8 mouse cellular contexts compared by ENCODE assay signal in the genomic region with DNA sequence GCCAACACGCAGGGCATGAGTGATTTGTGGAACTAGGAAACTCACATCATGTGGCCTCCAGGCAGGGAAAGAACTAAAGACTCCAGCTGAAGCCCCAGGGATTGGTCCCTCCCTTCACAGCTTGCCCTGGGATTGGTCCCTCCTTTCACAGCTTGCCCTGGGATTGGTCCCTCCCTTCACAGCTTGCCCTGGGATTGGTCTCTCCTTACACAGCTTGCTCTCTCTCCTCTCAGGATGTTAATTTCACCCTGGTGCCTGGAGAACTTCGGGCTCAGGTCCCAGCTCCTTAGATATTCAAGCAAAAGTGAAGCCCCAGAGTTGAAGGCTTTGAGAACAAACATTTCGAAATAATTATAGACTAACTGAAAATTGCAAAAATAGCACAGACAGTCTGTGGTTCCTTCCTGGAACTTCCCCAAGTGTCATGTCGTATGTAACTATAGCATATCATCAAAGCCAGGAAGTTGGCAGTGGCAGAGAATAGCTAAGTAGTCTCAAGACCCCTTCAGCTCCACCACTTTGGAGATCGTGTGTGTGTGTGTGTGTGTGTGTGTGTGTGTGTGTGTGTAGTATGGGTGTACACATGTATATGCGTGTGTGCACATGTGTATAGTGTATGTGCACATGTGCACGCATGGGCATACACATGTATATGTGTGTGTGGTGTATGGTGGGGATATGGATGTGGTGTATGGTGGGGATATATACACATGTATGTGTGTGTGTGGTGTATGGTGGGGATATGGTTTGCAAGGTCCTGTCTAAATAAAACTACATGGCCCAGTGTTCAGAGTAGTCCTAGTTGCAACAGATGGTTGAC. TPM values are rescaled to one million over a fixed set of nuclear protein-coding genes. Genes with fewer than 3 reads are reported as not detected.
A peak's percentile ranks its signal among the peaks of the same experiment; 100 is the strongest.
DNase-seq lines count a peak whose midpoint lies in the region; ATAC-seq and TF ChIP-seq lines count a peak whose summit lies in the region.

No protein-coding gene starts in this region.

- no peak for TF ChIP-seq EP300 in CH12.LX (IDR thresholded peaks at IDR 0.05; ENCODE audit: low read length)

- DNase-seq in forebrain, embryonic 10.5 days (ENCODE audit: extremely low spot score, low spot score) = no peak
- peak; percentile 34 for DNase-seq in CH12.LX (ENCODE audit: extremely low read depth)
- DNase-seq in layer of hippocampus, adult 18-20 months (ENCODE audit: low spot score in 2 of 2) = peak; percentile 13 to 36
- DNase-seq in splenic B cell, adult 2 months (ENCODE audit: low read depth, low spot score) = peak; percentile 22
- DNase-seq in thymus, adult 2 months = no peak

- no peak for TF ChIP-seq RAD21 in CH12.LX (IDR thresholded peaks at IDR 0.05; ENCODE audit: low read depth, low read length)

- no peaks in the 10 kb centered on the region for H3K79me2 ChIP-seq in CH12.LX (replicated peaks; ENCODE audit: control insufficient read depth, extremely low read depth, insufficient read depth, poor library complexity, severe bottlenecking)

- no peaks in the 10 kb centered on the region for H3K36me3 ChIP-seq in forebrain, embryonic 13.5 days (ENCODE audit: poor library complexity, severe bottlenecking)
- H3K36me3 ChIP-seq in forebrain, embryonic 10.5 days (replicated peaks) = no peaks in the 10 kb centered on the region
- H3K36me3 ChIP-seq in CH12.LX (replicated peaks in 1 of 2; ENCODE audit: control insufficient read depth in 1 of 2, insufficient read depth in 1 of 2, low read length in 1 of 2) = no peaks in the 10 kb centered on the region
- H3K36me3 ChIP-seq in forebrain, embryonic 16.5 days (ENCODE audit: control insufficient read depth, insufficient read depth) = no peaks in the 10 kb centered on the region
- no peaks in the 10 kb centered on the region for H3K36me3 ChIP-seq in lung, embryonic 15.5 days
- H3K36me3 ChIP-seq in splenic B cell, adult 2 months (ENCODE audit: control insufficient read depth, insufficient read depth, low read length, poor library complexity, severe bottlenecking) = no peaks in the 10 kb centered on the region
- H3K36me3 ChIP-seq in thymus, adult 2 months (ENCODE audit: control insufficient read depth, insufficient read depth, low read length) = no peaks in the 10 kb centered on the region

- ATAC-seq in forebrain, embryonic 13.5 days = peak; percentile 89
- peak; percentile 93 for ATAC-seq in forebrain, embryonic 16.5 days
- ATAC-seq in lung, embryonic 15.5 days (ENCODE audit: borderline replicate concordance, extremely low read depth, low FRiP score, low TSS enrichment) = peak; percentile 74; the same call in 1 of the 2 replicates

- no peak overlapping the region for H3K9ac ChIP-seq in forebrain, embryonic 13.5 days
- no peak overlapping the region for H3K9ac ChIP-seq in CH12.LX (ENCODE audit: insufficient read depth, low read depth)
- H3K9ac ChIP-seq in forebrain, embryonic 16.5 days (replicated peaks; ENCODE audit: low read depth, low read length) = no peak overlapping the region
- no peak overlapping the region for H3K9ac ChIP-seq in lung, embryonic 15.5 days

- no peak overlapping the region for H3K4me2 ChIP-seq in forebrain, embryonic 13.5 days
- peak overlapping the region; percentile 30; the same call in 1 of the 2 replicates for H3K4me2 ChIP-seq in CH12.LX (ENCODE audit: insufficient read depth, low read depth, poor library complexity, severe bottlenecking)
- no peak overlapping the region for H3K4me2 ChIP-seq in forebrain, embryonic 16.5 days (ENCODE audit: low read length)
- no peak overlapping the region for H3K4me2 ChIP-seq in lung, embryonic 15.5 days

- no peak for TF ChIP-seq CTCF in CH12.LX (conservative IDR thresholded peaks at IDR 0.05 in 1 of 2, IDR thresholded peaks at IDR 0.05 in 1 of 2; ENCODE audit: low read depth in 2 of 2, low read length in 2 of 2)
- no peak for TF ChIP-seq CTCF in thymus, adult 2 months (IDR thresholded peaks at IDR 0.05; ENCODE audit: borderline replicate concordance, control insufficient read depth, extremely low read depth, insufficient read depth, low read length, poor library complexity)

- no peak overlapping the region for H3K4me3 ChIP-seq in forebrain, embryonic 13.5 days
- no peak overlapping the region for H3K4me3 ChIP-seq in forebrain, embryonic 10.5 days
- peak overlapping the region in 1 of 3 experiments; percentile 29 for H3K4me3 ChIP-seq in CH12.LX (replicated peaks in 1 of 3; ENCODE audit: low read depth in 2 of 3, low read length in 2 of 3, poor library complexity in 1 of 3)
- H3K4me3 ChIP-seq in forebrain, embryonic 16.5 days (replicated peaks; ENCODE audit: low read length) = no peak overlapping the region
- H3K4me3 ChIP-seq in lung, embryonic 15.5 days = no peak overlapping the region
- no peak overlapping the region for H3K4me3 ChIP-seq in thymus, adult 2 months (ENCODE audit: control insufficient read depth, insufficient read depth, low read length)

- H3K4me1 ChIP-seq in forebrain, embryonic 13.5 days = no peaks in the 10 kb centered on the region
- H3K4me1 ChIP-seq in forebrain, embryonic 10.5 days = 0 out of 2 replicates have a peak, but pooled peaks cover 4% of the 10 kb centered on the region
- peaks cover 15% of the 10 kb centered on the region in 2 experiments for H3K4me1 ChIP-seq in CH12.LX (ENCODE audit: control insufficient read depth in 1 of 2, insufficient read depth in 2 of 2)
- no peaks in the 10 kb centered on the region for H3K4me1 ChIP-seq in forebrain, embryonic 16.5 days (replicated peaks; ENCODE audit: control insufficient read depth, insufficient read depth, low read length)
- no peaks in the 10 kb centered on the region for H3K4me1 ChIP-seq in lung, embryonic 15.5 days
- H3K4me1 ChIP-seq in thymus, adult 2 months (replicated peaks; ENCODE audit: control insufficient read depth, insufficient read depth, low read length) = peaks cover 18% of the 10 kb centered on the region

- no peaks in the 10 kb centered on the region for H3K27me3 ChIP-seq in forebrain, embryonic 13.5 days
- H3K27me3 ChIP-seq in forebrain, embryonic 10.5 days (ENCODE audit: poor library complexity, severe bottlenecking) = no peaks in the 10 kb centered on the region
- peaks cover 32% of the 10 kb centered on the region for H3K27me3 ChIP-seq in CH12.LX (replicated peaks)
- H3K27me3 ChIP-seq in forebrain, embryonic 16.5 days (replicated peaks; ENCODE audit: control insufficient read depth, insufficient read depth, low read length) = no peaks in the 10 kb centered on the region
- no peaks in the 10 kb centered on the region for H3K27me3 ChIP-seq in lung, embryonic 15.5 days
- H3K27me3 ChIP-seq in splenic B cell, adult 2 months (ENCODE audit: control insufficient read depth, insufficient read depth, low read length, poor library complexity, severe bottlenecking) = no peaks in the 10 kb centered on the region
- H3K27me3 ChIP-seq in thymus, adult 2 months (ENCODE audit: control insufficient read depth, insufficient read depth, low read length) = no peaks in the 10 kb centered on the region

- dilution Hi-C loops in CH12.LX (cut with MboI; ENCODE audit: extremely low pct_ligation_motif_present, extremely low pct_unique_long_range_greater_than_20kb, low sequenced_read_pairs) = no loop called here

- no peak overlapping the region for H3K27ac ChIP-seq in forebrain, embryonic 13.5 days
- no peak overlapping the region for H3K27ac ChIP-seq in forebrain, embryonic 10.5 days
- H3K27ac ChIP-seq in CH12.LX (ENCODE audit: insufficient read depth, low read depth) = no peak overlapping the region
- no peak overlapping the region for H3K27ac ChIP-seq in forebrain, embryonic 16.5 days (ENCODE audit: low read length)
- H3K27ac ChIP-seq in lung, embryonic 15.5 days = no peak overlapping the region
- H3K27ac ChIP-seq in thymus, adult 2 months (ENCODE audit: control insufficient read depth, insufficient read depth, low read length) = no peak overlapping the region

- no peak for TF ChIP-seq POLR2A in CH12.LX (IDR thresholded peaks at IDR 0.05; ENCODE audit: low read depth, low read length)
- no peak for TF ChIP-seq POLR2A in thymus, adult 2 months (IDR thresholded peaks at IDR 0.05; ENCODE audit: control insufficient read depth, extremely low read depth, insufficient read depth, low read length, poor library complexity)

- 72% methylated on average over 7 of the region's 7 CpGs for WGBS in forebrain, embryonic 13.5 days
- whole genome bisulfite sequencing in forebrain, embryonic 10.5 days = 76% methylated on average over 7 of the region's 7 CpGs
- WGBS in forebrain, embryonic 16.5 days = 63% methylated on average over 7 of the region's 7 CpGs
- 50% methylated on average over 7 of the region's 7 CpGs for WGBS in lung, embryonic 15.5 days
- 24% methylated on average over 7 of the region's 7 CpGs for WGBS in thymus, adult 2 months

- in situ Hi-C loops in CH12.LX (cut with MboI; ENCODE audit: low pct_ligation_motif_present, low pct_unique_long_range_greater_than_20kb, low sequenced_read_pairs) = no loop called here

- H3K9me3 ChIP-seq in forebrain, embryonic 13.5 days (replicated peaks) = no peaks in the 10 kb centered on the region
- no peaks in the 10 kb centered on the region for H3K9me3 ChIP-seq in forebrain, embryonic 10.5 days
- H3K9me3 ChIP-seq in CH12.LX (replicated peaks; ENCODE audit: low read length) = no peaks in the 10 kb centered on the region
- no peaks in the 10 kb centered on the region for H3K9me3 ChIP-seq in forebrain, embryonic 16.5 days (ENCODE audit: control insufficient read depth, low read length)
- no peaks in the 10 kb centered on the region for H3K9me3 ChIP-seq in lung, embryonic 15.5 days

RNA-seq across cellular contexts. Expression of gene Drc7, which starts 17.6 kb away (rescaled TPM):
- 0.49 and 1.0 TPM in 2 replicates for polyA plus RNA-seq in forebrain, embryonic 13.5 days (2015; fragmentation: Nextera tagmentation; extraction: Ambion mirVana)
- polyA plus RNA-seq in forebrain, embryonic 10.5 days (2016; fragmentation: Nextera tagmentation; extraction: Ambion mirVana) = 0.18 and 0.24 TPM in 2 replicates
- total RNA-seq in CH12.LX (2012; rRNA removed) (not detected in 2 replicates), CH12.LX (2014; rRNA removed) (not detected in 2 replicates)
- not detected in 2 replicates for polyA plus RNA-seq in CH12.LX (2012; ENCODE audit: insufficient read length, low read depth)
- 1.1 and 1.3 TPM in 2 replicates for polyA plus RNA-seq in forebrain, embryonic 16.5 days (2015; fragmentation: Nextera tagmentation; extraction: Ambion mirVana)
- 1 to 10 TPM; 1.7 to 1.8 TPM for total RNA-seq in layer of hippocampus, adult 18-20 months (2021)
- polyA plus RNA-seq in lung, embryonic 15.5 days (2015; fragmentation: Nextera tagmentation; extraction: Ambion mirVana) = 0.61 and 0.83 TPM in 2 replicates
- polyA plus RNA-seq in thymus, adult 2 months (2012; rRNA removed) = 2.6 and 2.7 TPM in 2 replicates

RNA-seq across cellular contexts. Expression of gene Adgrg3, which starts 19.8 kb away (rescaled TPM):
- polyA plus RNA-seq in forebrain, embryonic 13.5 days (2015; fragmentation: Nextera tagmentation; extraction: Ambion mirVana) = 0.79 and 1.0 TPM in 2 replicates
- 4.9 and 5.2 TPM in 2 replicates for polyA plus RNA-seq in forebrain, embryonic 10.5 days (2016; fragmentation: Nextera tagmentation; extraction: Ambion mirVana)
- not detected in 2 replicates for total RNA-seq in CH12.LX (2012; rRNA removed)
- total RNA-seq in CH12.LX (2014; rRNA removed) = not detected in 2 replicates
- not detected in 2 replicates for polyA plus RNA-seq in CH12.LX (2012; ENCODE audit: insufficient read length, low read depth)
- polyA plus RNA-seq in forebrain, embryonic 16.5 days (2015; fragmentation: Nextera tagmentation; extraction: Ambion mirVana) = 0.93 and 1.1 TPM in 2 replicates
- under 1 TPM in 1 of 2 experiments, not detected in 1; 0.48 TPM for total RNA-seq in layer of hippocampus, adult 18-20 months (2021)
- polyA plus RNA-seq in lung, embryonic 15.5 days (2015; fragmentation: Nextera tagmentation; extraction: Ambion mirVana) = 4.3 and 5.2 TPM in 2 replicates
- 27.0 and 32.0 TPM in 2 replicates for polyA plus RNA-seq in thymus, adult 2 months (2012; rRNA removed)

RNA-seq across cellular contexts. Expression of gene Katnb1, which starts 43.7 kb away (rescaled TPM):
- 37.2 and 40.0 TPM in 2 replicates for polyA plus RNA-seq in forebrain, embryonic 13.5 days (2015; fragmentation: Nextera tagmentation; extraction: Ambion mirVana)
- 30.7 and 33.1 TPM in 2 replicates for polyA plus RNA-seq in forebrain, embryonic 10.5 days (2016; fragmentation: Nextera tagmentation; extraction: Ambion mirVana)
- total RNA-seq in CH12.LX (2012; rRNA removed) (17.3 and 19.8 TPM in 2 replicates), CH12.LX (2014; rRNA removed) (8.9 and 9.8 TPM in 2 replicates)
- polyA plus RNA-seq in CH12.LX (2012; ENCODE audit: insufficient read length, low read depth) = 13.1 and 14.1 TPM in 2 replicates
- 47.3 and 49.9 TPM in 2 replicates for polyA plus RNA-seq in forebrain, embryonic 16.5 days (2015; fragmentation: Nextera tagmentation; extraction: Ambion mirVana)
- total RNA-seq in layer of hippocampus, adult 18-20 months (2021) = 10 to 100 TPM; 45.1 to 46.3 TPM
- polyA plus RNA-seq in lung, embryonic 15.5 days (2015; fragmentation: Nextera tagmentation; extraction: Ambion mirVana) = 19.4 and 22.6 TPM in 2 replicates
- polyA plus RNA-seq in thymus, adult 2 months (2012; rRNA removed) = 38.4 and 41.6 TPM in 2 replicates

Comparison
In these comparisons a context has a peak if more than half of its experiments do, and no peak if none do; other contexts are left out.
1. DNase-seq: peak in CH12.LX (single experiment), layer of hippocampus, adult 18-20 months (2 of 2) and splenic B cell, adult 2 months (single experiment); none in forebrain, embryonic 10.5 days (single experiment) and thymus, adult 2 months (single experiment).
2. Peak in every context shown above with its lines, with median percentiles within 50 percentile points of each other: ATAC-seq.